Mouse (Mus musculus) midbrain, postnatal 0 days (tissue): Measurements from ENCODE around the gene Anks1. TPM values are rescaled to one million over a fixed set of nuclear protein-coding genes. Genes with fewer than 3 reads are reported as not detected.

Experiments
- ATAC-seq: fragments of 200-750 bp; cut with Nextera tagmentation; 2 replicates; pipeline ENCODE4 v1.8.0; 2017; ENCODE audit warnings: moderate number of reproducible peaks, mild to moderate bottlenecking, moderate TSS enrichment, moderate library complexity; ENCODE audit not compliant: low FRiP score
- DNase-seq: peaks from one replicate; pipeline ENCODE4 v3.0.0-alpha.2; 2015; ENCODE audit warnings: low spot score
- H3K27ac ChIP-seq: fragments of 300-500 bp; sonication (generic); 2 replicates; pipeline ENCODE4 v1.5.1; 2014; ENCODE audit warnings: low read depth, mild to moderate bottlenecking, low read length, mixed read lengths
- H3K27me3 ChIP-seq: fragments of 300-500 bp; sonication (generic); 2 replicates; pipeline ENCODE4 v1.6.1; 2014; ENCODE audit warnings: low read length, control low read depth, mixed read lengths; ENCODE audit not compliant: insufficient read depth
- H3K36me3 ChIP-seq: fragments of 300-500 bp; sonication (generic); 2 replicates; pipeline ENCODE4 v1.6.1; 2014; ENCODE audit warnings: low read length, control low read depth, mixed read lengths; ENCODE audit not compliant: insufficient read depth
- H3K4me1 ChIP-seq: fragments of 300-500 bp; sonication (generic); 2 replicates; pipeline ENCODE4 v1.6.1; 2014; ENCODE audit warnings: mild to moderate bottlenecking, control low read depth, antibody characterized with exemption, low read length, mixed read lengths; ENCODE audit not compliant: insufficient read depth
- H3K4me2 ChIP-seq: fragments of 300-500 bp; sonication (generic); 2 replicates; pipeline ENCODE4 v1.6.1; 2014; ENCODE audit warnings: low read depth, mild to moderate bottlenecking, low read length, mixed read lengths; ENCODE audit not compliant: poor library complexity, severe bottlenecking
- H3K4me3 ChIP-seq: fragments of 300-500 bp; sonication (generic); 2 replicates; pipeline ENCODE4 v1.5.1; 2014; ENCODE audit warnings: low read depth, mild to moderate bottlenecking, low read length, moderate library complexity
- H3K9ac ChIP-seq: fragments of 300-500 bp; sonication (generic); replicated peaks from 2 replicates; pipeline ENCODE4 v1.6.1; 2014; ENCODE audit warnings: mild to moderate bottlenecking, low read length, moderate library complexity, mixed read lengths; ENCODE audit not compliant: poor library complexity, severe bottlenecking
- H3K9me3 ChIP-seq: fragments of 300-500 bp; sonication (generic); 2 replicates; pipeline ENCODE4 v1.6.1; 2016; ENCODE audit warnings: low read length, control low read depth
- CTCF ChIP-seq: IDR thresholded peaks from 2 replicates; pipeline ENCODE4 v1.5.1; 2016; ENCODE audit warnings: antibody characterized with exemption, mild to moderate bottlenecking
- WGBS: fragments of 180-500 bp; shearing (Covaris S2); extraction: QIAGEN DNeasy Blood & Tissue Kit; methylation state at CpG from one replicate; pipeline ENCODE4 v1.1.7; 2014; 5-methylcytosine and 5-hydroxymethylcytosine counted together
- polyA plus RNA-seq: library from polyadenylated mRNA; unstranded; fragments of >200 nt; fragmentation: Nextera tagmentation; extraction: Ambion mirVana; gene quantifications from 2 replicates; pipeline ENCODE4 v1.2.1, GENCODE M21; 2015
- total RNA-seq: library from RNA; depleted of rRNA; stranded (reverse); fragments of >200 nt; gene quantifications from 2 replicates; pipeline ENCODE4 v1.2.3, GENCODE M21; 2014

Anks1 gene
- total and polyA plus RNA-seq, 2 experiments from 2014 or later = 44.1 to 109 TPM

DNA sequence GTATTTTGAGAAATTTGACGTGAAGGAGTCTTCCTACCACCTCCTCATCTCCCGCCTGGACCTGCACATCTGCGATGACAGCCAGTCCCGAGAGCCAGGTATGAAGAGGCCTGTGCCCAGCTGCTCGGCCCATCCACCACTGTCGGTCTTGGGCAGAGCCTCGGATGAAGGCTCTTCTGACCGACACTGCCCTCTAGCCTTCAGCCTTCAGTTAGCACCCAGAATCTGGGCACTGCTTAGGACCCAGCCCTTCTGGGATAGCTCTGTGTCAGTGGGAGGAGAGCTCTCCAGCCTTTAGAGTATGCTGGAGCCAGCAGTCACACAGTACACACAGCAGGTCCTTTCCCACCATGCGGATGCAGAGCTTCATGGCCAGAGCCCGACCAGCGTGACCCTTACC is 27.6 kb upstream of the Anks1 start:
- H3K36me3 ChIP-seq = peaks cover 72% of the 10 kb centered on the region
- no peak for ATAC-seq

DNA sequence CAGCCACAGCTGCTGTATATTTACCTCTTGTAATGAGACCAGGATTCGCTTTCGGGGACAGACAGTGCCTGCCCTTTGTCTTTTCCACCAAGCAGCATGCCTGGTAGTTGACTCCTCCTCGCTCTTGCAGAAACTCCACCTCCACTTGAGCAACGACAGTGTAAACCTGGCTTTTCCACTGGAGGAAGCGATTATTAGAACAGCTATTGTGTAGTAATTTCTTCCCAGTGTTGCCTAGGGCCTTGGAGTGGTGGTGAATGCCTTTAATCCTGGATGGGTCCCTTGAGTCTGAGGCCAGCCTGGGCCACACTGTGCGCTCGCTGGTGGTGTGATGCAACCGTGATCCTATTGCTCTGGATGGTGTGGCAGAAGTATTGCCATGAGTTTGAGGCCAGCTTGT is 26.0 kb upstream of the Anks1 start:
- no peak for DNase-seq
- TF ChIP-seq CTCF = no peak
- WGBS = 94% methylated on average over 8 of the region's 8 CpGs
- Histone ChIP-seq H3K4me1 (no peaks in the 10 kb centered on the region), H3K9ac (no peak overlapping the region), H3K27me3 (no peaks in the 10 kb centered on the region), H3K4me3 (no peak overlapping the region), H3K4me2 (no peak overlapping the region), H3K27ac (no peak overlapping the region), H3K36me3 (peaks cover 86% of the 10 kb centered on the region), H3K9me3 (no peaks in the 10 kb centered on the region)
- no peak for ATAC-seq

More for the DNA sequence above, 27.6 kb upstream of the Anks1 start:
- Histone ChIP-seq H3K27ac (no peak overlapping the region), H3K4me3 (no peak overlapping the region), H3K4me2 (no peak overlapping the region), H3K9me3 (no peaks in the 10 kb centered on the region), H3K9ac (no peak overlapping the region), H3K27me3 (no peaks in the 10 kb centered on the region), H3K4me1 (no peaks in the 10 kb centered on the region)
- 62% methylated on average over 11 of the region's 11 CpGs for WGBS
- peak; percentile 35 for DNase-seq
- TF ChIP-seq CTCF = peak; percentile 54

DNA sequence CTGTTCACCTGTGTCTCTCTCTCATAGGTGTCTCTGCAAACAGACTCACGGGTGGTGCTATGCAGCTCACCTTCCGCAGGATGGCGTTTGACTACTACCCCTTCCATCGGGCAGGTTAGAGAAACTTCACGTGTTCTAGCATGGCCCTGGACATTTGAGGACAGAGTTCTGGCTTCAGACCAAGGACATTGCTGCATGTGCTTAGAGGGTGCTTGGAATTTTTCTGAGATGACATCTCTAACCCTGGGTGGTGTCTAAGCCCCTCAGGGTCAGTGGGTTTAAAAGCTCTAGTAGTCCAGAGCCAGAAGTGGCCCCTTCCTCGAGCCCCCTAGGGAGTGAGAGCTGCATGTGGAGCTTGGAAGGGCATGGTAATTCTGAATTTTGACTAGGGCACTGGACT is 25.1 kb upstream of the Anks1 start:
- DNase-seq = no peak
- WGBS = 94% methylated on average over 6 of the region's 6 CpGs
- H3K36me3 ChIP-seq = peaks cover 83% of the 10 kb centered on the region
- H3K9me3 ChIP-seq = no peaks in the 10 kb centered on the region
- H3K4me2 ChIP-seq = no peak overlapping the region
- H3K9ac ChIP-seq = no peak overlapping the region
- ATAC-seq = no peak
- H3K27me3 ChIP-seq = no peaks in the 10 kb centered on the region
- H3K4me3 ChIP-seq = no peak overlapping the region
- no peak for TF ChIP-seq CTCF
- no peaks in the 10 kb centered on the region for H3K4me1 ChIP-seq
- no peak overlapping the region for H3K27ac ChIP-seq

DNA sequence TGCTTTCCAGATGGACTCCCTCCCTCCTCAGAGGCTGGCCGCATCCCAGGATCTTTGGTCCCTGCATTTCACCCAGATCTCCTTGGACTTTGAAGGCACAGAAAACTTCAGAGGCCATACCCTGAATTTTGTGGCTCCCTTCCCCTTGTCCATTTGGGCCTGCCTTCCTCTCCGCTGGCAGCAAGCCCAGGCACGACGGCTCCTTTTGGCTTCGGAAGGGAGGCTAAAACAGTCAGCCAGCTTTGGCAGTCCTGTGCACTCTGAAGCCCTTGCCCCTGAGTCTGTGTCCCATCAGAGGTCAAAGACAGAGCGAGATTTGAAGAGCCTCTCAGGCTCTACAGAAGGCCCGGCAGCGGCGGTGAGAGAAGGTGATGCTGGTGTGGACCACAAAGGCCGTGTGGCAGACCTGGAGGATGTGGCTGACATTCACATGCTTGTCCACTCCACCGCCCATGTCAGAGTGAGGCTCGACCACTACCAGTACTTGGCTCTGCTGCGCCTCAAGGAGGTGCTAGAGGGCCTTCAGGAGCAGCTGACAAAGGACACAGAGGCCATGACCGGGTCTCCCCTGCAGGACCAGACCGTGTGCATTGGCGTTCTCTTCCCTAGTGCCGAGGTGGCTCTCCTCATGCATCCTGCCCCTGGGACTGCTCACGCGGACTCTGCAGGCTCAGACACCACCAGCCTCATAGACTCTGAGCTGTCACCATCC is 22.5 kb upstream of the Anks1 start:
- Histone ChIP-seq H3K36me3 (peaks cover 69% of the 10 kb centered on the region), H3K4me2 (no peak overlapping the region), H3K27me3 (no peaks in the 10 kb centered on the region), H3K27ac (no peak overlapping the region), H3K4me1 (no peaks in the 10 kb centered on the region), H3K4me3 (no peak overlapping the region), H3K9ac (no peak overlapping the region), H3K9me3 (no peaks in the 10 kb centered on the region)
- no peak for ATAC-seq
- peak; percentile 38 for TF ChIP-seq CTCF
- DNase-seq = no peak
- 80% methylated on average over 19 of the region's 19 CpGs for WGBS

- H3K27me3 ChIP-seq = no peaks in the 10 kb centered on the region
- peaks cover 11% of the 10 kb centered on the region; the same call in 1 of the 2 replicates for H3K36me3 ChIP-seq
- H3K9me3 ChIP-seq = no peaks in the 10 kb centered on the region
- ATAC-seq (peak; percentile 53), DNase-seq (peak; percentile 95)
- H3K4me1 ChIP-seq = peaks cover 8% of the 10 kb centered on the region
- under 1% methylated on average over 45 of the region's 45 CpGs for WGBS
- H3K4me3 ChIP-seq = peak overlapping the region; percentile 91
- peak overlapping the region; percentile 86 for H3K9ac ChIP-seq
- peak overlapping the region; percentile 78 for H3K27ac ChIP-seq
- peak; percentile 60 for TF ChIP-seq CTCF
- H3K4me2 ChIP-seq = peak overlapping the region; percentile 87
Observed at GRCm38 (mm10) chr17:27907512-27908205, 1.4 kb upstream of the Anks1 start.
